Mouse (Mus musculus) adrenal gland, adult 8-10 months (tissue): ENCODE results near the gene Olfr328. TPM values are rescaled to one million over a fixed set of nuclear protein-coding genes. Genes with fewer than 3 reads are reported as not detected.
A peak's percentile ranks its signal among the peaks of the same experiment; 100 is the strongest.
"Not testable (repeated sequence)": the region's sequence is repeated elsewhere in the genome, so short reads cannot be mapped to it uniquely, and the experiment has no call there.

Source experiments
- DNase-seq: peaks from one replicate; pipeline ENCODE4 v3.0.0; 2022
- total RNA-seq, 4 experiments: library from RNA; stranded (reverse); gene quantifications; 2 replicates each; pipeline ENCODE4 v1.2.4; 2022

The Olfr328 gene
- under 1 TPM; 0.31 to 0.73 (median 0.40) TPM for total RNA-seq

- no peak for DNase-seq
Observed at GRCm38 (mm10) chr11:58555536-58555935, at the start of gene Olfr328. TSS of gene Olfr328 (minus strand) at chr11:58555636.

- no peak for DNase-seq
Observed at GRCm38 (mm10) chr11:58605228-58605627, 49.8 kb upstream of the Olfr328 start.

GRCm38 (mm10) chr11:58604688-58605087, 49.3 kb upstream of the Olfr328 start:
- DNase-seq: no peak

GRCm38 (mm10) chr11:58602800-58603560, 47.5 kb upstream of the Olfr328 start:
- DNase-seq: no peak

GRCm38 (mm10) chr11:58602062-58602461, 46.6 kb upstream of the Olfr328 start:
- DNase-seq: no peak

- no peak for DNase-seq
Observed at GRCm38 (mm10) chr11:58597837-58598236, 42.4 kb upstream of the Olfr328 start.

- no peak for DNase-seq
Observed at GRCm38 (mm10) chr11:58594814-58595213, 39.4 kb upstream of the Olfr328 start, which contains the start of gene Olfr324. TSS of gene Olfr324 (plus strand) at chr11:58595114.

- DNase-seq: no peak
Observed at GRCm38 (mm10) chr11:58588620-58589250, 33.3 kb upstream of the Olfr328 start.

GRCm38 (mm10) chr11:58587898-58588348, 32.5 kb upstream of the Olfr328 start:
- no peak for DNase-seq

- no peak for DNase-seq
Observed at GRCm38 (mm10) chr11:58578636-58579035, 23.2 kb upstream of the Olfr328 start.

GRCm38 (mm10) chr11:58577430-58577829, 22.0 kb upstream of the Olfr328 start, which contains the start of gene Olfr325:
TSS of gene Olfr325 (plus strand) at chr11:58577730.
- no peak for DNase-seq

GRCm38 (mm10) chr11:58570405-58570804, 15.0 kb upstream of the Olfr328 start, which contains the start of gene Olfr224:
TSS of gene Olfr224 (minus strand) at chr11:58570553.
- no peak for DNase-seq

GRCm38 (mm10) chr11:58546322-58546721, 9.1 kb downstream of the Olfr328 start, which contains the start of gene Olfr329-ps:
TSS of gene Olfr329-ps (minus strand) at chr11:58546422.
- DNase-seq: no peak

GRCm38 (mm10) chr11:58534736-58535135, 20.7 kb downstream of the Olfr328 start, which contains the start of gene Olfr330:
TSS of gene Olfr330 (minus strand) at chr11:58534836.
- DNase-seq: not testable (repeated sequence)

GRCm38 (mm10) chr11:58519756-58520155, 35.7 kb downstream of the Olfr328 start:
- peak; percentile 15 for DNase-seq

- peak; percentile 65 for DNase-seq
Observed at GRCm38 (mm10) chr11:58518916-58519315, 36.5 kb downstream of the Olfr328 start.

GRCm38 (mm10) chr11:58509058-58509457, 46.4 kb downstream of the Olfr328 start:
- DNase-seq: not testable (repeated sequence)

GRCm38 (mm10) chr11:58502472-58502871, 53.0 kb downstream of the Olfr328 start, which contains the start of gene Olfr331:
TSS of gene Olfr331 (minus strand) at chr11:58502572.
- DNase-seq: not testable (repeated sequence)

Other genes with a start within 250 kb of the Olfr328 start
- gene Zfp692, start 248.6 kb downstream of the Olfr328 start, total RNA-seq: 10 to 100 TPM in 3 of 4 experiments, 1 to 10 TPM in 1; 9.6 to 26.7 (median 17.0) TPM
- gene Zfp672, start 225.3 kb downstream of the Olfr328 start, total RNA-seq: 10 to 100 TPM; 44.3 to 65.6 (median 54.7) TPM
- gene Sh3bp5l, start 224.9 kb downstream of the Olfr328 start, total RNA-seq: 10 to 100 TPM; 53.5 to 58.2 (median 55.9) TPM
- not detected for gene Lypd8, start 176.6 kb downstream of the Olfr328 start, total RNA-seq
- not detected for gene 1810065E05Rik, start 134.5 kb downstream of the Olfr328 start, total RNA-seq
- not detected for gene Gm12253, start 123.1 kb downstream of the Olfr328 start, total RNA-seq
- not detected for gene Lypd9, start 102.7 kb downstream of the Olfr328 start, total RNA-seq
- not detected for gene Olfr30, start 93.4 kb downstream of the Olfr328 start, total RNA-seq
- not detected for gene Olfr332, start 63.1 kb downstream of the Olfr328 start, total RNA-seq
- gene Olfr331, start 53.1 kb downstream of the Olfr328 start, total RNA-seq: not detected
- 1 to 10 TPM in 3 of 4 experiments, under 1 TPM in 1; 0.49 to 1.8 (median 1.5) TPM for gene Olfr330, start 20.8 kb downstream of the Olfr328 start, total RNA-seq
- gene Olfr329-ps, start 9.2 kb downstream of the Olfr328 start, total RNA-seq: 1 to 10 TPM in 1 of 4 experiments, under 1 TPM in 3; 0.22 to 1.2 (median 0.71) TPM
- not detected for gene Olfr224, start 14.9 kb upstream of the Olfr328 start, total RNA-seq
- not detected for gene Olfr325, start 22.1 kb upstream of the Olfr328 start, total RNA-seq
- gene Olfr324, start 39.5 kb upstream of the Olfr328 start, total RNA-seq: not detected
- gene 2210407C18Rik, start 60.4 kb upstream of the Olfr328 start, total RNA-seq: not detected
- gene Olfr323, start 74.9 kb upstream of the Olfr328 start, total RNA-seq: not detected
- gene Trim58, start 84.8 kb upstream of the Olfr328 start, total RNA-seq: not detected
- not detected for gene Olfr322, start 103.1 kb upstream of the Olfr328 start, total RNA-seq
- gene Olfr320, start 125.5 kb upstream of the Olfr328 start, total RNA-seq: not detected
- gene Olfr319, start 143.5 kb upstream of the Olfr328 start, total RNA-seq: not detected
- not detected for gene Olfr318, start 168.4 kb upstream of the Olfr328 start, total RNA-seq
- gene Olfr317, start 183.6 kb upstream of the Olfr328 start, total RNA-seq: not detected
- not detected for gene Olfr316, start 197.1 kb upstream of the Olfr328 start, total RNA-seq
- gene Olfr315, start 217.6 kb upstream of the Olfr328 start, total RNA-seq: not detected
- gene Olfr314, start 227.3 kb upstream of the Olfr328 start, total RNA-seq: not detected
- 1 to 10 TPM; 2.4 to 3.7 (median 2.9) TPM for gene Fam183b, start 246.3 kb upstream of the Olfr328 start, total RNA-seq